Mouse (Mus musculus) brain, embryonic 18.5 days (tissue): Measurements from ENCODE around the gene Ndufaf3.

Experiments used
- DNase-seq: peaks from one replicate; pipeline ENCODE4 v3.0.0-alpha.2; 2012; ENCODE audit warnings: low read depth, low spot score

Ndufaf3 gene

DNA sequence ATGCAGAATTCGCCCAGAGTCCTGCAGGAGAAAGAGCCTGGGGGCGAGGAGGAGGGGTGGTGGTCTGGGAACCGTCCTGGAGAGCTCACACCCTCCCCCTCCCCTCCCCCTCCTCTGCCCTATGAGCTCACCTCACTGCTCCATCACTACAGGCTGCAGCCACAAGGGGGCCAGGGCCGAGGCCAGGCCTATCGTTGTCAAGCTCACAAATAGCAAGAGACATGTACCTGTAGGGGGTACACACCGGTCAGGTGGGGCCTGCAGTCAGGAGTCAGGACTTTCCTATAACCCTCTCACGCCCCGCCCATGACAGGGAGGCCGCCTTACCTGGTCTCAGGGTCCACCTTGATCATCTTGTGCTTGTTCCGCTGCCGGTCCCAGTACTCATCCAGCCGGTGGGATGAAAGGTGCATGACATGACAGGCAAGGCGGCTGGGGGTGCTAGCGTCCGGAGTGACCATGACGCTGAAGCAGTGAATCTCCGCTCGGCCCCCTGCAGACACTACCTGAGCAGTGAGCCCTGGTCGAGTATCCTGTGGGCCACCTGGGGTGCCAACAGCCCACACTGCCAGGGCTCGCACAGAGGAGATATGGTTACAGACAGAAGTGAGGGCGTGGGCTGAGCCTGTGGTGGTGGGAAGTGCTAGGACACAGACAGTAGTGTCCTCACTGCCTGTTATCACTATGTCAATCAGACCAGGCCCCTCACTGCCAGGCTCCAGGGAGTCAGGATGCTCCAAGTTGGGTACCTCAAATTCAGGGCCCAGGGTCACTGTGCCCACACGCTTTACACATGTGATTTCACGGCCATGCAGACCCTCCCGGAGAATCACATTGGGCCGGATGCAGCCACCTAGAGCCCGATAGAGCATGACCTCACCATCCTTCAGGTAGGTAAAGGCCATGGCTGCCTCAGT lies 6.8 kb upstream of the Ndufaf3 start:
- DNase-seq: no peak

DNA sequence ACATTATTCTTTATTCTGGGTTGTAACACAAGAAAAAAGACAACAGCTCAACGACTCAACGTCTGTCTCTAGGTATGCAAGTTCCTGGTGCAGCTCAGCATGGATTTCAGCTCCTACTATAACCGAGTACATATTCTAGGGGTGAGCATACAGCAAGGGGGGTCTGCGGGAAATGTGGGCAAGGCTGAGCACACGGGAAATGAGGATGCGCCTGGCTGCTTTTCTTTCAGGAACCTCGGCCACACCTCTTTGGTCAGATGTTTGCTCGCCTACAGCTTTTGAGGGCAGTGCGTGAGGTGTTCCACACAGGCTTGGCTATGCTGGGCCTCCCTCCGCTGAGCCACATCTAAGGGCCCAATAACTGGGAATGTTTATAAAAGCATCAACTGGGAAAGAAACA lies 5.1 kb upstream of the Ndufaf3 start:
- DNase-seq: no peak

DNA sequence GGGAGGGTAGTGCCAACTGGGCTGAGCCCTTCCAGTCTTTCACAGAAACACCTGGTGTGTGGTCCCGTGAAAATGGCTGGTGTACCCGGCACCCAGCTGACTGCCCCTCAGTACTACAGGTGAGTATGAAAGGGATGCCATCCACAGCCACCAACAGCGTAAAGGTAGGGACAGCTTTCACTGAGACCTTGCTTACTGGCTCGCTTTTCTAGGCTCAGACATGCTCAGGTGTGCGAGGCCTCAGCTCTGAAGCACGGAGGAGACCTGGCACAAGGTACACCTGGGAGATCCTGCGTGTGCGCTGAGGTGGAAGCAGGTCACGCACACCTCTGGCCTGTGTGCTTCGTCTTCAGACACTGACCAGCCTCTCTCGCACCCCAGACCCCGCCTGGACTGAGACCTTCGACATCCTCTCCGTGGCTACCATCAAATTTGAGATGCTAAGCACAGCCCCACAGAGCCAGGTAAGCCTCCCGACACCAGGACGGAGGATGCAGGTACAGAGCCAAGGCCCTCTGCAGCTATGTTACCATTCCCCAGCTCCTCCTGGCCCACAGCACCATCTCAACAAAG lies 4.3 kb upstream of the Ndufaf3 start:
- no peak for DNase-seq

- DNase-seq: no peak
Observed at GRCm38 (mm10) chr9:108570207-108570896, 3.1 kb upstream of the Ndufaf3 start.

DNA sequence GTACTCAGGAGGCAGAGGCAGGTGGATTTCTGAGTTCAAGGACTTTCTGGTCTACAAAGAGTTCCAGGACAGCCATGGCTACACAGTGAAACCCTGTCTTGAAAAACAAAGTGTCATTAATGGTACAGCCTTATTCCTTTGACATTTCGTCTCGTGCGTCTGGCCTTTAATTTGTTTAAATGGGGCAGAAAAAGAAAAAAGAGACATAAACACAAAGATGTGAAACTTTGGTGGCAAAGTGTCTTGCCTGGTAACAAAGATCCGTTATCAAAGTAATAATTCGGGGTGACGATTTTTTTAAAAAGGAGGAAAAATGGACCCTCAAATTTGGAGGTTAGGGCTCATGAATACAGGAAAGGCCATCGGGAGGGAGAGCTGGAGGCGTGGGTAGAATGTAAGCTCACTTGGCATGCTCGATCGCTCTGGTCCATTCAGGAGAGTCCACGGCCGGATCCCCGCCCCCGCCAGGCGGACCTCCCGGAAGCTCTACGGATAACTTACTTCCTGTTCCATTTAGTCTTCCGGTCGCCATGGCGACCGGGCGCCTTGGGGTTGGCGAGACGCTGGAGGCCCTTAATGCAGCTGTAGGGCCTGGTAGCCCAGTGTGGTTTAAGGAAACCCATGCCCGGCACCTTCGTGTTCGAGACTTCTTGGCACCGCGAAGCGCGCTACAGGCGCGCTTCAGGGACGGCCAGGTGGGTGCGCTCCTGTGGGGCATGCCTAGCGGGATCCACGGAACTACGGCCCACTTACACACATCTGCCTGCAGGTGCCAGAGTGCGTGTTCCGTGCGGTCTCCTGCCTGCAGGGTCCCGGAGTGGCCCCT lies 2.4 kb upstream of the Ndufaf3 start, which contains the start of gene Dalrd3:
Gene Dalrd3, plus strand, starts transcription at position 506 of the 826 bp plus-strand sequence.
- peak; percentile 80 for DNase-seq

DNA sequence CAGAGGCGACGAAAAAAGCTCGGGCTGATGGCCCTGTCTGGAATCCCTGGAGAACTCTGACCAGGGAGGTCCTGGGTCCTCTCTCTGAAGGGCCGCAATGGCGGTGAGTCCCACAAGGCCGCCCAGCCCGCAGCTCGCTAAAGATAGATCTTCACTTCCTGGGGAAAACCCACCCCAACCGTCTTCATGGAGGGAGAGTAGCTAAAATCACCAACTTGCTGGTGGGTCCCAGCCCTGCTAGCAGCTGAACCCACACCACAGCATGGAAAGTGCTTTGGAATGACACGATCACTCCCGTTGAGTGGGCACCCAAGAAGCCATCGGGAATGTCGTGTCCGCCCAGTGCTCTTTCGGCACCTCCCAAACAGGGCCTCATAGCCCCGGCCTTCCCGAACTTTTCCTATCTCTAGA lies 1.3 kb upstream of the Ndufaf3 start:
- DNase-seq: no peak

DNA sequence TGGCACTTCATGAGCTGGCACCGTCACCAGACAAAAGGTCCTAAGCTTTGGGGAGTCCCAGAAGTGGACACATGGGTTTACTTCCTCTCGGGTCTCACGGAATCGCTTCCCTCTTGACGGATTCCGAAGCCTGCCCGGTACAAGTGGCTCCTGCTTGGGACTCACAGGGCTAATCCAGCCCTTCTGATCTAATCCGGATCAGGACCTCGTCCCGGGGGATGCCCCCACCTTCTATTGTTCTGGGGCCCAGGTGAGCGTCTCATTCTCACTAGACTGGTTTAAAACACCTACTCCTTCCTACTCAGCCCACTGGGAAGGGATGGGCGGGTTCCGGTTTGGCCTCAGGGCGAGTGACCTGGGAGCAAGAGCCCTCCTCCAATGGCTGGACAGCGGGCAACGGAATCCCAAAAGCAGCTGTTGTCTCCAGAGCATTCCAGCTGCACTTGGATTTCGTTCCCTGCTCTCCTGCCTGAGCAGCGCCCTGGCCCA lies 741 bp upstream of the Ndufaf3 start:
- no peak for DNase-seq

- no peak for DNase-seq
Observed at GRCm38 (mm10) chr9:108565881-108566814, 1.1 kb downstream of the Ndufaf3 start.

- DNase-seq: no peak
Observed at GRCm38 (mm10) chr9:108564131-108564530, 3.1 kb downstream of the Ndufaf3 start.

DNA sequence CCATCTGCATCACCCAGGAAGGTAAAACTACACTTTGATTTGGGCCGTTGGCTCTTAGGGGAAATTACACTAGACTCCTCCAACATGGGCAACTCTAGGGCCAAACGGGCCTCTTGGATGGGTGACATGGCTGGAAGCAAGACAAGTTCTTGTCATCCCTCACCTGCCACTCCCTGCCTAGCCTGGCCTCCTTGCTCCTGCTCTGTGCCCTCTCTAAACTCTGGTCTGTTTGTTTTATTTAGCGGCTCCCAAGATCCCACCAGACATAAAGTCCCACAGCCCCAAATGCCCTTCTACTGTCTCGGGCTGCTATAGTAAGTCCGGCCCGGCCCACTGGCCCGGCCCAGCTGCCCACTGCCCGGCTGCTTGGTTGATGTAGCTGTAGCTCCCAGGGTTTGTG lies 3.6 kb downstream of the Ndufaf3 start:
- no peak for DNase-seq

DNA sequence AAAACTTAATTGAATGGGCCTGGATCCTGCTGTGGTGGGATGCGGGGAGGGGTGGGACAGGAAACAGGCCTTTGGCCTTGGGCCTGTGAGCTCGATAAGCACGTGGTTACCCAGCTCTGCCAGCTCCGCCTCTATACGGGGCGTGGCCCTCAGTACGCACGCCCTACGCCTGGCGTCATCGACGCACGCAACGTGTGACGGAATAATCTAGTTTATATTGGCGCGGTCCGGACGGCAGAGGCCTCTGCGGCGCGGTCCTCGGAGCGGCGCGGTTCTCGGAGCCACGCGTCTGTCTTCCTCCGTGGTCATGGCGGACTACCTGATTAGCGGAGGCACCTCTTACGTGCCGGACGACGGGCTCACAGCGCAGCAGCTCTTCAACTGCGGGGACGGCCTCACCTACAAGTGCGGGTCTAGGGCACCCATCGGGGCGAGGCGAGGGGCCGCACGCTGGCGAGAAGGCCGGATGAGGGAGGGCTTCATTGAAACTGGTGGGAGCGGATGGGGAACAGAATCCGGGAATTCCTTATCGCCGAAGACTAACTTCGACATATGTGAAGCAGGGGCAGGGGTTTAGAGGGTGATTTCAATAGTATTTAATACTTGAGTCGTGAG lies 6.9 kb downstream of the Ndufaf3 start, which contains the start of gene Impdh2:
Gene Impdh2, plus strand, starts transcription at position 60 of the 615 bp plus-strand sequence.
- DNase-seq: peak; percentile 87

DNA sequence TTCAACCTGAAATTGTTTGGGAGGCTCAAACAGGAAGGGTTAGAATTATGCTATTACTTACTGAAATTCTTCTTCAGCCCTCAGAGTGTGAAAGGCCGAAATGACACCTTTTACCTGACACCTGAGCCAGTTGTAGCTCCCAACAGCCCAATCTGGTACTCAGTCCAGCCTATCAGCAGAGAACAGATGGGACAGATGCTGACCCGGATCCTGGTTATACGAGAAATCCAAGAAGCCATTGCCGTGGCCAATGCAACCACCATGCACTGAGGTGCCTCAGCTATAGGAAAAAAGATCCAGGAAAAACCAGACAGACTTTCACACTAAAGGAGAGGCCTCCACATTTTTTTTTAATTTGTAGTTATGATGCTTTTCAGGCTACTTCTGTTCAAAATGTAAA lies 8.1 kb downstream of the Ndufaf3 start:
- DNase-seq: no peak

GRCm38 (mm10) chr9:108546875-108547274 lies 20.4 kb downstream of the Ndufaf3 start:
- no peak for DNase-seq

DNA sequence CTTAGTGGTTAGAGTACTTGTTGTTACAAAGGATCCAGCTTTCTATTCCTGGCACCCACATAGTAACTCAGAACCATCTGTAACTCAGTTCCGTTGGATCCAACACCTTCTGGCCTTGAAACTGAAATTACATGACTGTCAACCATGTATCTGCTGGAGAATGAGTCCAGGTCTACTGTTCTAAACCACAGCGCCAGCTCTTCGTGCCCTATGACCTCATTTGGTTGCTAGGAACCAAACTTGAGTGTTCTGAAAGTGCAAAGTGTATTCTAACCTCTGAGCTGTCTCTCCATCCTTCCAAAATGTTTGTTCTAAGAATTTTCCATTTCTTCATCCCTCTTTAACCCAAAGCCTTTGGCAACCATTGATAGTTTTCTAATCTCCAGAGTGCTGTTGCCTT lies 21.2 kb downstream of the Ndufaf3 start:
- DNase-seq: no peak

DNA sequence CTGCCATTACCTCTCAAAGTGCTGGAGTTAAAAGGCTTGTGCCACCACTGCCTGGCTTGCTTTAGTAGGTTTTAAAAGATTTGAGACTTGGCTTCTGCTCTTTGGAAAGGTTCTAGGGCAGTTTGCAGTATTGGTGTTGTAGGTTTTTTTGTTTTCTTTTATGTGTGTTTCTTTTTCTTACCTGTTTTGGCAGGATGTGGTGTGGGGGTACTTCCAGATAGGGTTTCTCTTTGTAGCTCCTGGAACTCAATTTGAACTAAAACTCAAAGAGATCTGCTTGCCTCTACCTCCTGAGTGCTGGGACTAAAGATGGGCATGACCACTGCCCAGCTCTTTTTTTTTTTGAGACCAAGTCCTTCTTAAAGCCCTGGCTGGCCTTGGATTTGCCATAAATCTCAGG lies 26.4 kb downstream of the Ndufaf3 start:
- DNase-seq: no peak

DNA sequence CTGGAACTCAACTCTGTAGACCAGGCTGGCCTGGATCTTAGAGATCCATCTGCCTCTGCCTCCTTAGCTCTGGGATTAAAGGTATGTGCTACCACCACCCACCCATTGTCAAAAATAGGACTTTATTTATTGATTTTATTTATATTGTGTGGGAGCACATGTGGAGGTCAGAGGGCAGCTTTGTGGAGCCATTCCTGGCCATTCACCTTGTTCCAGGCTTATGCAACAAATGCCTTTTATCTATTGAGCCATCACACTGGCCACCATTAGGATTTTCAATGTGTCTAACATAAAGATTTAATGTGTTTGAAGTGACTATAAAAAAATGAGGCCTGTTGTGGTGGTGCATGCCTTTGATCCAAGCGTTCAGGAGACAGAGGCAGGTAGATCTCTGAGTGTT lies 35.7 kb downstream of the Ndufaf3 start:
- no peak for DNase-seq

DNA sequence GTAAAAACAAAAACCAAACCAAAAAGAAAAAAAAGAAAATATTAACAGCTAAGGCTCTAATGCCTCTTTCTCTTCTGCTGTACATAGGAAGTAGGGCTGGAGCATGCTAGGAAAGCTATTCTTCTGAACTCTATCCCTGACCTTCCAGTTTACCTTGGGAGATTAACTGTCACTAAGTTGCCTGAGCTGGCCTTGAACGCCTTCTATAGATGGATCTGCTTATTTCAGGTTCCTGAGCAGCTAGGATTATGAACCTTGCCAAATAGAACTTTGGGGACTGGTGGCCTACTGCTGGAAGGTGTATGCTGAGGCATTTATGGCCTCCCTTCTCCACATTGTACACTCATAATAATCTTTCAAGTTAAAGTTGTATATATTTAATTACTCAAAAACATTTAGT lies 36.3 kb downstream of the Ndufaf3 start:
- DNase-seq: no peak

DNA sequence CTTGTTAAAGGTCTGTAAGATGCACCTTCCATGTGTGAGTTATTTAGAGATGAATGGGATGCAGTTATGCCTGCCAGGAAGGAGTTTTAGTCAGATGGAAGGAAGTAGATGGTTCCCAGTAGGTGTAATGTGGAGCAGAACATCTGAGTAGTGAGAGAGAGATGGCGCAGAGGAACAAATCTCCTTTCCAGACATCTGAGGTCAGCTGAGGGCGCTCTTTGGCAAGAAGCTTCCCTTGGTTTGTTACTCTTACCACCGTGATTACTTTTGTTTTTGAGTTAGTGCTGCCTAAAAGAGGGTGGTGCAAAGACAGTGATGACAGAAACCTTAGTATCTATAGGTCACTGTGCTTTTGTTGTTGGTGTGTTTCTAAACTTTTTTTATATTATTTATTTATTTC lies 41.8 kb downstream of the Ndufaf3 start:
- DNase-seq: no peak

GRCm38 (mm10) chr9:108523341-108523740 lies 43.9 kb downstream of the Ndufaf3 start:
- no peak for DNase-seq

DNA sequence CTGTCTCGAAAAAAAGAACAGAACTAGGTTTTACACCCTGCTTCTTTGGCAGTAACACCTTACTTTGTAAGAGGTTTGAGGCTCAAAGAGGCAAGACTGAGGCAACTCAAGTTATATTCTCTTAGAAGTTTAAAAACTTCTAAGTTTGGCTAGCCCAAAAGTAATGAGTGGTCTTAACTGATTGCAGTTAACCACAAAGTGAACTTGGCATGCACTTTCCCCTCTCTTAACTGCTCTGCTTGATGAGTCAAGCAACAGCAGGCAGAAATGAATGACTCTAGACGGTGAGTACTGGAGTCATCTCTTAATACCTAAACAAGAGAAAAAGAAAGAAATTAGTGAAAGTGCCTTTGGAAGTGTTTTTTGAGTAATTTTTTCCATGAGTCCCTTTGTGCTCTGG lies 45.6 kb downstream of the Ndufaf3 start:
- DNase-seq: no peak
